Mouse (Mus musculus) embryonic facial prominence, embryonic 12.5 days (tissue): Measurements from ENCODE around the gene Cdcp2. TPM values are rescaled to one million over a fixed set of nuclear protein-coding genes. Genes with fewer than 3 reads are reported as not detected.

Source experiments
- polyA plus RNA-seq: library from polyadenylated mRNA; unstranded; fragments of >200 nt; fragmentation: Nextera tagmentation; extraction: Ambion mirVana; gene quantifications from 2 replicates; pipeline ENCODE4 v1.2.1, GENCODE M21; 2016

The Cdcp2 gene
- polyA plus RNA-seq, 1 experiment from 2014 or later: 0.08 TPM

Other genes with a start within 250 kb of the Cdcp2 start
- gene Ssbp3, start 186.2 kb upstream of the Cdcp2 start, polyA plus RNA-seq: 275 and 279 TPM in 2 replicates
- 96.9 and 100 TPM in 2 replicates for gene Mrpl37, start 30.0 kb upstream of the Cdcp2 start, polyA plus RNA-seq
- 4.6 and 5.9 TPM in 2 replicates for gene Cyb5rl, start 29.9 kb upstream of the Cdcp2 start, polyA plus RNA-seq
- gene Tmem59, start 81.5 kb downstream of the Cdcp2 start, polyA plus RNA-seq: 374 and 383 TPM in 2 replicates
- gene Tceanc2, start 82.2 kb downstream of the Cdcp2 start, polyA plus RNA-seq: 23.1 and 24.7 TPM in 2 replicates
- not detected in 2 replicates for gene Ldlrad1, start 112.3 kb downstream of the Cdcp2 start, polyA plus RNA-seq
- 92.2 and 97.5 TPM in 2 replicates for gene Lrrc42, start 156.6 kb downstream of the Cdcp2 start, polyA plus RNA-seq
- 38.1 and 38.4 TPM in 2 replicates for gene Hspb11, start 156.7 kb downstream of the Cdcp2 start, polyA plus RNA-seq
- not detected in 2 replicates for gene Dio1, start 210.3 kb downstream of the Cdcp2 start, polyA plus RNA-seq
- gene Yipf1, start 217.5 kb downstream of the Cdcp2 start, polyA plus RNA-seq: 47.1 and 50.5 TPM in 2 replicates